Comparison of ENCODE assay signal across 19 mouse cellular contexts in the genomic region with DNA sequence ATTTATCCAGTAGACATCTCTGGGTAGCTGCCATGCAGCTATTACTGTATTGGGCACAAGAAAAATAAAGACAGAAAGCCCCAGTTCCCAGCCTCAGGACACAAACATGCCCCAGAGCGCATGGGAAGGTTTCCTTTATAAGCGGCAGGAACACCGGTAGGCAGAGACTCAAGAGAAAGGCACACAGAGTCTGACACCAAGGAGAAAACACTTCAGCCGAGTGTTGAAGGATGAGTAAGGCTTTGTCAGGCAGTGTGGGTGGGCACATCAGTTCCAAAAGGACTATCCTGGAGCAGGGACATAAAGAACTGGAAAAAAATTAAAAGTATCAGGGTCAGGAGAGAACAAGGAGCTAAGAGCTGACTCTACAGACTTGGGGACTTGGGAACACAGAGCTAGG.
DNase-seq lines count a peak whose midpoint lies in the region; ATAC-seq and TF ChIP-seq lines count a peak whose summit lies in the region.
"Had no signal": no experiment of that assay in that cellular context is flagged by ENCODE, and none has a peak within 500 bp of the region (broad histone marks: within the 10 kb centered on the region; RNA-seq: fewer than 3 reads in every experiment).

No protein-coding gene starts in this region.

- intact Hi-C loops in left cerebral cortex, adult 2 months (cut with DNase I) = no loop called here

- WGBS in hindbrain, embryonic 10.5 days = 31% methylated on average over 4 of the region's 4 CpGs
- 21% methylated on average over 4 of the region's 4 CpGs for WGBS in hindbrain, embryonic 16.5 days

- no peaks in the 10 kb centered on the region; the same call in 1 of the 2 replicates for H3K27me3 ChIP-seq in hindbrain, embryonic 10.5 days (ENCODE audit: insufficient read depth, poor library complexity, severe bottlenecking)
- H3K27me3 ChIP-seq in hindbrain, embryonic 16.5 days (replicated peaks; ENCODE audit: control insufficient read depth, insufficient read depth, low read length) = no peaks in the 10 kb centered on the region
- H3K27me3 ChIP-seq: liver, embryonic 13.5 days; lung, embryonic 15.5 days; neural tube, embryonic 12.5 days; stomach, embryonic 15.5 days had no signal

- no peak for DNase-seq in hindbrain, embryonic 10.5 days (ENCODE audit: low spot score)
- DNase-seq in right cerebral cortex, adult 2 months (ENCODE audit: low spot score in 2 of 2) = peak; percentile 26 to 31
- no peak for DNase-seq in right cerebral cortex, postnatal 10 days (ENCODE audit: low spot score in 2 of 2)
- DNase-seq in left cerebral cortex, adult 2 months (ENCODE audit: extremely low spot score in 1 of 2, low spot score in 2 of 2) = peak; percentile 12 to 19
- no peak for DNase-seq in urinary bladder, postnatal 14 days (ENCODE audit: low spot score)
- no peak for DNase-seq in lung, postnatal 14 days
- DNase-seq: adrenal gland, postnatal 25 days; cerebellum, adult 9-10 months; heart, adult 2 months; kidney, adult 11 months; liver, embryonic 13.5 days; thymus, adult 2 months had no signal

- no peaks in the 10 kb centered on the region for H3K9me3 ChIP-seq in hindbrain, embryonic 10.5 days
- H3K9me3 ChIP-seq in hindbrain, embryonic 16.5 days (ENCODE audit: control insufficient read depth, low read length) = no peaks in the 10 kb centered on the region
- H3K9me3 ChIP-seq: forebrain, embryonic 13.5 days; liver, embryonic 13.5 days; lung, embryonic 15.5 days; neural tube, embryonic 12.5 days; stomach, embryonic 15.5 days had no signal

- no peak overlapping the region for H3K9ac ChIP-seq in hindbrain, embryonic 16.5 days (ENCODE audit: low read depth, low read length)
- H3K9ac ChIP-seq: forebrain, embryonic 13.5 days; hindbrain, embryonic 14.5 days; liver, embryonic 13.5 days; lung, embryonic 15.5 days; neural tube, embryonic 12.5 days; stomach, embryonic 15.5 days had no signal

- ATAC-seq in hindbrain, embryonic 16.5 days = no peak
- ATAC-seq: forebrain, embryonic 13.5 days had no signal

- H3K4me2 ChIP-seq in hindbrain, embryonic 16.5 days (ENCODE audit: low read length) = no peak overlapping the region
- H3K4me2 ChIP-seq: forebrain, embryonic 13.5 days; hindbrain, embryonic 14.5 days; liver, embryonic 13.5 days; lung, embryonic 15.5 days; neural tube, embryonic 12.5 days; stomach, embryonic 15.5 days had no signal

- TF ChIP-seq CTCF in left cerebral cortex, adult 2 months (IDR thresholded peaks at IDR 0.05) = no peak

- H3K4me1 ChIP-seq in hindbrain, embryonic 10.5 days (replicated peaks) = peaks cover 16% of the 10 kb centered on the region
- no peaks in the 10 kb centered on the region for H3K4me1 ChIP-seq in hindbrain, embryonic 16.5 days (ENCODE audit: control insufficient read depth, insufficient read depth, low read depth, low read length)
- H3K4me1 ChIP-seq: liver, embryonic 13.5 days; lung, embryonic 15.5 days; neural tube, embryonic 12.5 days; stomach, embryonic 15.5 days had no signal

- H3K36me3 ChIP-seq in hindbrain, embryonic 10.5 days = no peaks in the 10 kb centered on the region
- no peaks in the 10 kb centered on the region for H3K36me3 ChIP-seq in hindbrain, embryonic 16.5 days (ENCODE audit: control insufficient read depth, insufficient read depth, low read length)
- H3K36me3 ChIP-seq: liver, embryonic 13.5 days; lung, embryonic 15.5 days; neural tube, embryonic 12.5 days; stomach, embryonic 15.5 days had no signal

- H3K4me3 ChIP-seq in hindbrain, embryonic 10.5 days = no peak overlapping the region
- no peak overlapping the region for H3K4me3 ChIP-seq in hindbrain, embryonic 16.5 days (ENCODE audit: low read length)
- no peak overlapping the region for H3K4me3 ChIP-seq in left cerebral cortex, adult 2 months
- H3K4me3 ChIP-seq: forebrain, embryonic 13.5 days; heart, adult 2 months; liver, embryonic 13.5 days; lung, embryonic 15.5 days; neural tube, embryonic 12.5 days; stomach, embryonic 15.5 days had no signal

- H3K27ac ChIP-seq in hindbrain, embryonic 10.5 days = peak overlapping the region; percentile 35; the same call in 1 of the 2 replicates
- no peak overlapping the region for H3K27ac ChIP-seq in hindbrain, embryonic 16.5 days (ENCODE audit: low read depth, low read length)
- H3K27ac ChIP-seq in left cerebral cortex, adult 2 months = no peak overlapping the region
- H3K27ac ChIP-seq: forebrain, embryonic 13.5 days; heart, adult 2 months; hindbrain, embryonic 14.5 days; kidney, postnatal 0 days; liver, embryonic 13.5 days; lung, embryonic 15.5 days; neural tube, embryonic 12.5 days; stomach, embryonic 15.5 days had no signal

Comparison
In these comparisons a context has a peak if more than half of its experiments do, and no peak if none do; other contexts are left out.
1. DNase-seq: peak in right cerebral cortex, adult 2 months (2 of 2) and left cerebral cortex, adult 2 months (2 of 2); none in hindbrain, embryonic 10.5 days (single experiment), right cerebral cortex, postnatal 10 days (0 of 2), urinary bladder, postnatal 14 days (single experiment) and lung, postnatal 14 days (single experiment).